Mouse (Mus musculus) B cell, adult 2 months (primary cell): ENCODE measurements around the gene Nr2f6.

ENCODE experiments used
- DNase-seq, 2 experiments: peaks; one replicate each; pipeline ENCODE4 v3.0.0; 2022

Nr2f6 gene

DNA sequence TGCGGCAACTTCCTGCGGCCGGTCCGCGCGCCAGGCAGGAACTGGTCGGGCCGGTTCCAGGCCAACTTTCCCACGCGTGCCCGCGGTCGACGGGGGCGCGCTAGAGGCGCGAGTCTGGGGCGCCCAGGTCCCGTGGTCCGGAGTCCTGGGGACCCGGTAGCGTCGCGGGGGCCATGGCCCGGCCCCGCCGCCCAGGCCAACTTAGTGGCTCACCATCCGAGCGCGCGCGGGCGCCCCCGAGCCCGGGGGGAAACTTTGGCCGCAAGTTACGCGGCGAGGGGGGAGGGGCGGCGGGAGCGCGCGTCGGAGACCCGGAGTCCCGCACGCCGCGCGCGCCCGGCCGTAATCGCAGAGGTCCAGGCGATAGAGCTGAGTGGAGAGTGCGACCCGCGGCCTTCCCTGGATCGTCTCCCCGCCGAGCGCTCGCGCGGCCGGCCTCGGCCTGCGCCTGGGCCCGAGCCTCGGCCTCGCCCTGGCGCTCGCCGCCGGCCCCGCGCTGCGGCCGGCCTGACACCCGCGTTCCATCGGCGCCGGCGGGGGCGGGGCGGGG is at the start of gene Nr2f6:
Gene Nr2f6 (minus strand): TSS at position 540 of the 550 bp plus-strand sequence.
- peak in 1 of 2 experiments; percentile 50 for DNase-seq

DNA sequence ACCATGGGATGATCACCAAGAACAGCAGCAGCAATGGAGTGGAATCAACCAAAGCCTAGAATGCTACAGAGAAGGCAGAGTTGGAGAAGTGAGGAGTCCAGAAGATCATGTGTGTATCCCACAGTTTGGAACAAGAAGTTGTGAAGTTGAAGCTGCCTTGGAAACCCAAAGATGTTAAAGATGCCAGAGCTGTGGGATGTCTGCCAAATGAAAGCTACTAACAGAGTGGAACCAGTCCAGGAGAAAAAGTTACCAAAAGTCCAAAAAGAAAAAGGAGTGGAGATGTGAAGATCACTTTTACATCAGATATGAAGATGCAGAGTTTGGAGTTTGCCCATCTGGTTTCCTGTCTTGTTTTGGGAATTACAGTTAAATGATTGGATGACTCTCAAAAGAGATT is 40.4 kb upstream of the Nr2f6 start:
- no peak for DNase-seq

DNA sequence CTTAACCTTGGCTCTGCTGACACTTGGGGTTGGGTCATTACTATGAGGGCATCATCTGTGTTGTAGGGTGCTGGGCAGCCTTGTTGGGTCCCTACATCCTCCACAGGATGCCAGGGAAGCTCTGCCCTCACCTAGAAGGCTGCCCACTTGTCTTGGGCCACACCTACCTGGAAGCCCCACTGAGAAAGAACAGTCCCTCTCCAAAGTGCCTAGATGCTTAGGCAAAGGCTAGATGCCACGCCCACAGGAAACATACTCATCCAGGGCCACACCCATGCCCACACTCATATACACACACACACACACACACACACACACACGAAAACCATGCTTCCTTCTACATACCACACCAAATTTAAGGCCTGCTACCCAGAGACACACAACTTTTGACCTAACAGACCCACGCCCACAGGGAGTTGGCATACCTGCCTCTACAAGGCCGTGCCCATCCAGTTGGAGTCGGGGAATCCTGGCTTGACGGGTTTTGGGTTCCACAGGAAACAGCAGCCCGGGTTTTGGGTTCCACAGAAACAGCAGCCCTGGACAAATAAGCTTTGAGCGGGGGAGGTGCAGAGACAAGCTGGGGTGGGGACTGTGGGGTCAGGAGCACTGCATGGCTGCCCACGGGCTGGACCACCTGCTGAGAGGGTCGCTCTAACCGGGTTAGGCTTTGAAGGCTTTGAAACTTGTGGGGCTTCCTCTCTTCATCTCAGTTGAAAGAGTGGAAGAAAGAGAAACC is 29.9 kb upstream of the Nr2f6 start:
- no peak for DNase-seq

DNA sequence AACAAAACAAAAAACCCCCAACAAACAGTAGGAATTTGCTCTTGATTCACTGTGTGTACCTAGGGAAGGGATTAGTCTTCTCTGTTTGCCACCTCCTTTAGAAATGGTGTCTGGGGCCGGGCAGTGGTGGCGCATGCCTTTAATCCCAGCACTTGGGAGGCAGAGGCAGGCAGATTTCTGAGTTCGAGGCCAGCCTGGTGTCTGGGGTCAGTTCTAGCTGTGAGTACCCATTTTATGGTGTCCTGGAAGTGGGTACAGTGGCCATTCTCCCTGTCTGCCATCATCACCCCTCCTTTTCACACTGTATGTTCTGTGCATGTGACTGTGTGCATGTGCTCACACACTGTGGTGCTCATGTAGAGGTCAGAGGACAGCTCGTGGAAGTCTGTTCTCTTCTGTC is 26.5 kb upstream of the Nr2f6 start:
- DNase-seq = no peak

DNA sequence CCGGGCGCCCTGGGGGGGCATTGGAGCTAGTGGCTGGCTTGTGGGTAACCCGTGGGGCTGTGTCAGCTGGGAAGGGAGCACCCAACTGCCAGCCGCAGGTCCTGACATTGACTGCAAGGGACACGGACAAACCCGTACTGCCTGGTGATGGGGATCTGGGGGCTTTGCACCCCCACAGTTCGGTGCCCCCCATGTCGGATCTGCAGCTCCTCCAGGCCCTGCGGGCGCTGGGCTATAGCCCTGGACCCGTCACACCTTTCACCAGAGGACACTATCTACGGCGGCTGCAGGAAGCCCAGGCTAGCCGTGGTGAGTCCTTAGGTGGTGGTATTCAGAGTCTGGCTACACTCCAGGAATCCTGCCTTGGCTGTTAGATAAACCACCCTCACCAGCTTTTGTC is 25.7 kb upstream of the Nr2f6 start:
- no peak for DNase-seq

DNA sequence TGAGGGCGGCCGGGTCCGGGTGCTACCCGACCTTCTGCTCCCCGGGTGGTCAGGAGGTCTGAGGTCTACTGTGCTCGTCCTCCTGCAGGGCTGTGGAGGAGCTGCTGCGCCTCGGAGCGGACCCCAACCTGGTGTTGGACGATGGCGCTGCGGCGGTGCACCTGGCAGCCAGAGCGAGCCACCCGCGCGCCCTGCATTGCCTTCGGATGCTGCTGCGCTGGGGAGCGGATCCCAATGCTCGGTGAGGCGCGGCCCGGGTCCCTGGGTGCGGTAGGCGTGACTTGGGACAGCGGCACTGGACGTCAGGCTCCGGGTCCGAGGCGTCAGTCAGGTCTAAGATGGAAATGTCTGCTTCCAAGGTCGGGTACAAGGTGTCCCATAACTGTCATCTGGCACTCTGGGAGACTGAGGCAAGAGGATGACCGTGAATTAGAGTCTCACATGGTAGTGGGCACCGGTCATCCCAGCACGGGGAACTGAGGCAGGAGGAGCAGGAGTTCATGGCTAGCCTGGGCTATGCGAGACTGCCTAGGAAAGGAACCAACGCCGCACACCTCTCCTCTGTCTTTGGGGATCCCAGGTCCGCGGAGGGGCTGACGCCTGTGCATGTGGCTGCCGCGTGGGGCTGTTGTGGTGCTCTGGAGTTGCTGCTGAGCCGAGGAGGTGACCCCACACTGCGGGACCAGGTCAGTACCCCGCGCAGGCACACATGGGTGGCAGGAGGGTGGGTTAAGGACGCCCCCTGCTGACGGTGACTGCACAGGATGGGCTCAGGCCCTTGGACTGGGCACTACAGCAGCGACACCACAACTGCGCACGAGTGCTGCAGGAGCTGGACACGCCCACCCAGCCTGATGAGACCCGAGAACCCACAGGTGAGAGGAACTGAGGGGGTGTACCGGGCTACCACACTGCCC is 24.6 kb upstream of the Nr2f6 start:
- DNase-seq = peak; percentile 68 to 72

DNA sequence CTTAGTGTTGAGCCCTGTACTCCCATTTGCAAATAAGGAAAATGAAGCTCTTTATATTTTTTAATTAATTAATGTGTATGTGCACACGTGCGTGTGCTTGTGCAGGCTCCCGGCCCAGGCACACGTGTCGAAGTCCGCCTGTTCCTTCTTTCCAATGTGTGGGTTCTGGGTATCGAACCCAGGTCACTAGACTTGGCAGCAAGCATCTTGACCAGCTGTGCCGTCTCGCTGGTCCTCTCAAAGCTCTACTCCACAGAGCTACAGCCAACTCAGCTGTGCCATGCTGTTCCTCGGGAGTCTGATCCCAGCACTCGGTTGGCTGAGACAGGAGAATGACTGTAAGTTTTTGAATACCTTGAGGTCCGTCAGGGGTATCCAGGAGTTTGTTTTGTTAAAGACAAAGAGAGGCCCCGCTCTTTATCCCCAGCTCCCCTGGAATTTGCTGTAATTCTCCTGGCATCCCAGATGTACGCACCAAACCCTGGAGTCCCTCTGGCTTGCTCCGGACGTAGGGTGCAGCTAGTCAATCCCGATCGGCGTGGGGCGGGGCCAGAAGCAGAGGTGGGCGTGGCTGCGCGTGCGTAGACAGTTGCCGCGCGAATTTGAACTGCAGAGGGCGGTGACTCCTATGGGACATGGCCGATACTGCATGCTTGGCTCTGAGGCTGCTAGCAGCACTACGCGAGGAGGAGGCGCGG is 23.8 kb upstream of the Nr2f6 start, which contains the start of gene Ankle1:
Gene Ankle1 (plus strand): TSS at position 610 of the 698 bp plus-strand sequence.
- DNase-seq = peak; percentile 99

DNA sequence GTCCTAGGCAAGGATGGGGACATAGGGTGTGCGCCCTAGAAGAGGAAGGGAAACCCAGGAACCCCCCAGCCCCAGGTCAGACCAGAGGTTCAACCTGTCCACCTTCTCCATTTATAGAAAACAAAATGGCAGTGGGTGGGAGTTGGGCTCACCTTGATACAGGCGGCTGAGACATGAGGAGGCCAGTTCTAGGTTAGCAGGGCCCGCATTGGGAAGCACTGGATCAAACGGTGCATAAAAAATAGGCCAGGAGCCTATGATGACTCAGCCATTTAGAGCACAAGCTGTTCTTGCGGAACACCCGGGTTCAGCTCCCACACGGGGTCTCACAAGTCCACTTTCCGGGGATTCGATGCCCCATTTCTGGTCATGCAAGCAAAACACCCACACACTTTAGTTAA is 23.2 kb upstream of the Nr2f6 start:
- DNase-seq = no peak

DNA sequence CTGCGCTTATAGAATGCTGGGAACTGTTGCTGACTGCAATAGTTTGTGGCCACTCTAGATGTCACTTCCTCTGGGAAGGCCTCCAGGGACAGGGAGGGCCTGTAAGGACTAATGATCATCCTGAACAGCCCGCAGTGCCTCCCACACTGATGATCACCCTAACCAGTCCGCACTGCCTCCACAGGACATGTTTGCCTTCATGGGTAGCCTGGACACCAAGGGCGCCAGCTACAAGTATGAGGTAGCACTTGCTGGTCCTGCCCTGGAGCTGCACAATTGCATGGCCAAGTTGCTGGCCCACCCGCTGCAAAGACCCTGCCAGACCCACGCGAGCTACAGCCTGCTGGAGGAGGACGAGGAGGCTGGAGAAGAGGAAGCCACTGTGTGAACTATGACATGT is 22.3 kb upstream of the Nr2f6 start:
- DNase-seq = no peak

DNA sequence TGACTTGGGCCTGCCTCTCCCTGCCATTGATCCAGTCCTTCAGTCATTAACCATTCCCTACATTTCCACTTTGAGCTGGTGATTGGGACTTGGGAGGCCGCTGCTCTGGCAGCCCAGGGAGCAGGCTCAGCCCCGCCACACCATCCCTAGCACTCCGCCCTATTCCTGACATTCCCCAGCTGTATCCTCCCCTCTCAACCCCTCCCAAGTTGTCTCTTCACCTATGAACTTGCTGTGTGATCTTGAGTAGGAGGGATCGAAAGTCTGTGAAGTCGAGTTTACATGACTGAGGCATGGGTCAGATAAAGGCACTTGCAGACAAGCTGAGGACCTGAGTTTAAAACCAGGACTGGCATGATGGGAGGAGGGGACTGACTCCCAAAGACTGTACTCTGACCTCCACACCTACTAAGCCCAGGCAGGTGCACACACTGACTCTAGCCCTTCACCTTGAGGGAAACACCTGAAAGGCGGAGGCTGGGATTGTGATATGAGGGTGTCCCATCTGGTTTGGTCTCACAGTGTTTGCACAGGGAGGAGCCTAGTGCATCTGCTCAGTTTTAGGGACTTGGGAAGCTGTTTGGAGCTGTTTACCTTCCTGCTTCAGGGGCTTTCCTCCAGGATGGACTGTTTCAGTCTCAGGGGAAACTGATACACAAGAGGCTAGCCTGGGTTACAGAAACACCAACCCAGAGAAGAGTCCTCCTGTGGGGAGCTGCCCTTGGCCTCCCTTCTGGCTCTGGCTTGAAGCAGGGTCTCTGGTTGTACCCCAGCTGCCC is 21.5 kb upstream of the Nr2f6 start:
- DNase-seq = no peak

DNA sequence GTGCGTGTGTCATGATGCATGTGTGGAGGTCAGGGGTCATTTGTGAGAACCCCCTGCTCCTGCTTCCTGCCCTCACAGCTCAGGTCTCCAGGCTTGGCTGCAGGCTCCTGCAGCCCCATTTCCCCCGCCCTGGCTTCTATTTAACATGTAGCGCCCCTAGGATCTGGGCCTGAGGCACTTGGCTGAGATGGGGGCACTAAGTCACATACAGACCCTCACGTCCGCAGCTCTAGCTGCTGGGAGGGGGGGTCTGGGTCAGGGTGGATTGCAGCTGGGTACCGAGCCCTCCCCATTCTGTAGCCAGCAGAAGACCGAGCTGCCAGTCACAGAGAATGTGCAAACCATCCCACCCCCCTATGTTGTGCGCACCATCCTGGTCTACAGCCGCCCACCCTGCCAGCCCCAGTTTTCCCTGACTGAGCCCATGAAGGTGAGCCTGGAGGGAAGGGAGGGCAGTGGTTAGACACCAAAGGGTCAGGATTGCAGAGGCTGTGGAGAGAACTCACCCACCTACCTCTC is 20.7 kb upstream of the Nr2f6 start:
- no peak for DNase-seq

DNA sequence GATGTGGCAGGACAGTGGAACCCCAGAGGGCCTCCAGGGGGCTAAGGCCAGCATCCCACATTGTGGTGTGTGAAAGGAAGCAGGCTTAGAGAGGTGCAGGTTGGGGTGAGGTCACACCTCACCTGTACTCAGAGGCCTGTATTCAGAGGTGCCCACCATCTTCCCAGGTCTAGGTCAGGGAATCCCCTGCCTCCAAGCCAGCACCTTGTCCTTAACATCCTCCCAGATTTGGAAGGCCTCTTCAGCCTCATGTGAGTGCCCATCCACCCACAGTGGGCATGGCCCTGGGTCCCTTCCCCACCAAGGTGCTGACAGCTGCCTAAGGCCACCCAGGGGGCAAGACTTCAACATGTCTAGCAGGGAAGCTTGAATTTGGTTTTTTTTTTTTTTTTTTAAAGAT is 19.7 kb upstream of the Nr2f6 start:
- DNase-seq = no peak

DNA sequence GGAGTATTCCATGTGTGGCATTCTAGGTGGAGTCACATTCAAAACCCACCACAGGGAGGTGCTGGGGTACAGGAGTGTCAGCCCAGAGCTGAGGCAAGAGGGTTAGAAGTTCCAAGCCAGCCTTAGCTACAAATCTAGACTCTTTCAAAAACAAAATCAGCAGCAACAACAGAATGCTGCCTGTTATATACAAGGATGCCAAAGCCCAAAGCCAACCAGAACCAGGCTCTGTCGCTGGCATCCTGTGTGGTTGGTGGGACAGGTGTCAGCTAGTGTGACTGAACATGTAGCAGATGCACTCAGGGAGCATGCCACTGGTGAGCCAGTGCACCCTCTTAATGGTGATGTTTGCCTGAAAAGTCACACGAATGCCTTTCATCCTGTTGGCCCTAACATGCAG is 19.1 kb upstream of the Nr2f6 start:
- no peak for DNase-seq

DNA sequence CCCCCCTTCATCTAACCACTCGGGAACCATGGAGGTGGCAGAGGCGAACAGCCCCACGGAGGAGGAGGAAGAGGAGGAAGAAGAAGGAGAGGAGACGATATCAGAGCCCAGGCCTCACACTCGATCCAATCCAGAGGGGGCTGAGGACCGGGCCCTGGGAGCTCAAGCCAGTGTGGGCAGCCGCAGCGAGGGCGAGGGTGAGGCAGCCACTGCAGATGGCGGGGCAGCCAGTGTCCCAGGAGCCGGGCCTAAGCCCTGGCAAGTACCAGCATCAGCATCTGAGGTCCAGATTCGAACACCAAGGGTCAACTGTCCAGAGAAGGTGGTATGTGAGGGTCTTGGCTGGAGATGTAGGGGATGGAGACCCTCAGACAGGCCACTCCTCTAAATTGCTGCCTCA is 15.9 kb upstream of the Nr2f6 start:
- DNase-seq = no peak

DNA sequence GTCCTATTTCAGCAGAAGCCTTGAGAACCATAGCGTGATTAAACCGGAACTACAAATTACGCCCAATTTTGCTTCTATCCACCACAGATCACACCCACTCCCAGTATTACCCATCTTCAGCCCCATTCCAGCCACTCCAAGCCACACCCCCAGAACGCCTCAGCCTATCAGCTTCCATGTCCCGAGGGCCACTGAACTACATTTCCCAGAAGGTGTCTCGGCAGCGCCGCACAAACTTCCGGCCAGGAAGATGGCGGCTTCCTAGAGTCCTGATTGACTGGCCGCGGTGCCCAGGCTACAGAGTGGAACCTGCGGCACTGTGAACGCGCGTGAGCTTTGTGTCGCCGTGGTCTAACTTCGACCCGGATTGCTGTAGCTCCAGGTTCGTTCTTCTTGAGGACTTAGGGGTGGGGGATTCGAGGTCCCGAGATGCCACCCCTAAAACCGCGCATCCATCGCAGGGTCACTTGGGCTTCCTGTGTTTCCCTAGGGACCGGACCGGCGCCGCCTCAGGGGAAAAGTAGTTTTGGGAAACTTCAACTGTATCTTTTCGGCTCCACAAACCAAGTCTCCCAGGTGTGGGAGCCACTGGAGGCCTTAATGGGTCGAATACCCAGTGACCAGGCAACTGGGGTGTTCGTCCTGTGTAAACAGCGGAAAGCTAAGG is 15.0 kb upstream of the Nr2f6 start, which contains the start of gene Babam1:
Gene Babam1 (plus strand): TSS at position 223 of the 667 bp plus-strand sequence.
- DNase-seq = peak; percentile 86 to 89

DNA sequence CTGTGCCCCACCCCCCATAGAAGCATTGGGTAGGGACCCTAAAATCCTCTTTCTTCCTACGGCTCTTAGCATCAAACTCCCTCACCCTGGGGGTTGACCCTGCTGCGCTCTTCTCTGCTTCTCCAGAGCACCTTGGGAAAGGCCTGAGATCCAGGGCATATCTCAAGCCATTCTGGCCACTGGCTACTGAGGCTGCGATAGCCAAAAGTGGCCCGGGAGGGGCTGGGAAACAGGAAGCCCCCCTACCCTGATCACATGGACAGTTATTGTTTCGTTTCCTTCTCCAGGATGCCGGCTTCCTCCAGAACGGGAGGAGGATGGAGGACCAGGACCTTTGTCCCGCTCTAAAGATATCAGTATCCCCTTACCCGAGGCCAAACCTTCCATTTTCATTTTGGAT is 13.9 kb upstream of the Nr2f6 start, which contains the start of gene Ushbp1:
Gene Ushbp1 (minus strand): TSS at position 174 of the 400 bp plus-strand sequence.
- no peak for DNase-seq

DNA sequence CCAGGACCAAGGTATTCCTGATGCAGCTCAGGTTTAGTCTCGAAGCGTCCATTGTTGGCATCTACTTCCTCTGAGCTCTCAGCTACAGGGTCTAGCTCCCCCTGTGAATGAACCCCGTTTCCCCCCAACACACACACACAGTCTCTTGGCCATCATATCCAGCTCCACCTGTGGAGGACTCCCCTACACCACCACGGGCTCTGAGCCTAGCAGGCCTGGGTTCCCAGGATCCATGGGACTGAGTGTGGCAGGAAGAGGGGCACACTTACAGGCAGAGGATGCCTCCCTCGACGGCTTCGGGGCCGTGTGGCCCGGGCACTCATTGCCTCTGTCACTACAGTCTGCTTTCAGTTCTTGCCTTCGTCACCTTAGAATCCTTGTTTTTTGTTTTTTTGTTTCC is 13.3 kb upstream of the Nr2f6 start:
- DNase-seq = no peak

DNA sequence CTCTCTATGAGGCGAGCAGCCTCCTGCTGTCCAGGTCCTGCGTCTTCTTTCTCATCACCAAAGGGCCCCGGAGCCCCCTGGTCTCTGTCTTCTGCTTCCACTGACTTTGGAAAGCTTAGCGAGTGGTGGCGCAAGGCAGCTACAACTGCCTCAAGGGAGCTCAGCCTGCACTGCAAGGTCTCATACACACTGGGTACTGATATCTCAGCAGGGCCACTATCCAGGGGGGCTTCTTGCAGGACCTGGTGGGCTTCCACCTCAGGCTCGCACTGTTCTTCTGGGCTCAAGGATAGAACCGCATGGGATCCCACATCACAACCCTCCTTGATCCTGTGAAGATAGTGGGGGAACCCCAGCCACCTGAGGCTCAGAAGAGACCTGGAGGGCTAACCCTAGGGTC is 12.7 kb upstream of the Nr2f6 start:
- DNase-seq = no peak

DNA sequence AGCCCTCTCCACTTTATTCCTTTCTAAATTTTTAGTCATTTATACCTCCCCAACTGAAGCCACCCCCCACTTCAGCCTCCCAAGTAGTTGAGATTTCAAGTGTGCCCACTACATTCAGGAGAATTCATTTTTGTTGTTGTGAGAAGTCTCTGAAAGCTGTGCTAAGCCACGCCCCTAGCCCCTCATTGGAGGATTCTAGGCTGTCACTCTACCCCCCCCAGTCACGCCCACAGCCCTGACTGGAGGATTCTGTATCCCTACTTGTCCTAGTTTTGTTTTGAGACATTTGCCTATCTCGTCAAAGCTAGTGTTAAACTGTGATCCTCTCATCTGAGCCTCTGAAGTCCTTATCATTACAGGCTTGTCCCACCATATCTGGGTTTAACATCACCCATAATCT is 11.1 kb upstream of the Nr2f6 start:
- DNase-seq = no peak

DNA sequence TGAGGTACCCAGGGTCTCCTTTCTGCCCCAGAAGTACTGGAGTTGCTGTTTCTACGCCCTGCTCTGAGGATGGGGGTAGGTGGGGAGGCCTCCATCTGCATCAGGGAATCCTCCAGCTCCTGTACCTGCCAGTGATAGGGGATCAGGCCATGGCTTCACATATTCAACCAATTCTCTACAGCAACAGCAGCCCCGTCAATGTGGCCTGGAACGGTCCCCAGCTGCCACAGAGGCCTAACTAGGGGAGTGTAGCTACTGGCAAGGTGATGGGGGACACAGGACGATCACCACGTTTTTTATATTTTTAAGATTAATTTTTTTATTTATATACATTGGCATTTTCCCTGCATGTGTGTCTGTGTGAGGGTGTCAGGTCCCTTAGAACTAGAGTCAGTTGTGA is 10.6 kb upstream of the Nr2f6 start:
- no peak for DNase-seq

DNA sequence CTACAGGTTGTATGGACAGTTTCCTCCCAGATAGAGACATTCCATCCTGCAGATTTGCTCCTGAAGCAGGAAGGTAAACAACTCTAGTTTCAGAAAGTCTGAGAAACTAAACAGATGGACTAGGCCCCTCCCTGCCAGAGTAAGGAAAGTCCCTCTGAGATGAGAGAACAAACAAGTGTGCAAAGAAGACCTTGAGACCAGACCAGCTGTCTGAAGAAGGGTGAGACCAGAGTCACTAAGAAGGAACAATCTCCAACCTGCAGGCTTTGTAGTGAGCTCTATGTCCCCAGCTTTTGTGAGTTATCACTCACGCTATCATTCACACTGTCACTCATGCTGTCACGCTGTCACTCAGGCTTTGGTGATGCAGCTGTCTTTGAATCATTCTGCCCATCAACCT is 9.9 kb upstream of the Nr2f6 start:
- no peak for DNase-seq
